Mouse (Mus musculus): ENCODE data around the gene Paqr8.
A peak's percentile ranks its signal among the peaks of the same experiment; 100 is the strongest.
"Not testable (repeated sequence)": the region's sequence is repeated elsewhere in the genome, so short reads cannot be mapped to it uniquely, and the experiment has no call there.

The Paqr8 gene

GRCm38 (mm10) chr1:20912115-20912514 lies 21.7 kb downstream of the Paqr8 start:
- no peak for DNase-seq (ENCODE audit: low read depth, low spot score)

DNA sequence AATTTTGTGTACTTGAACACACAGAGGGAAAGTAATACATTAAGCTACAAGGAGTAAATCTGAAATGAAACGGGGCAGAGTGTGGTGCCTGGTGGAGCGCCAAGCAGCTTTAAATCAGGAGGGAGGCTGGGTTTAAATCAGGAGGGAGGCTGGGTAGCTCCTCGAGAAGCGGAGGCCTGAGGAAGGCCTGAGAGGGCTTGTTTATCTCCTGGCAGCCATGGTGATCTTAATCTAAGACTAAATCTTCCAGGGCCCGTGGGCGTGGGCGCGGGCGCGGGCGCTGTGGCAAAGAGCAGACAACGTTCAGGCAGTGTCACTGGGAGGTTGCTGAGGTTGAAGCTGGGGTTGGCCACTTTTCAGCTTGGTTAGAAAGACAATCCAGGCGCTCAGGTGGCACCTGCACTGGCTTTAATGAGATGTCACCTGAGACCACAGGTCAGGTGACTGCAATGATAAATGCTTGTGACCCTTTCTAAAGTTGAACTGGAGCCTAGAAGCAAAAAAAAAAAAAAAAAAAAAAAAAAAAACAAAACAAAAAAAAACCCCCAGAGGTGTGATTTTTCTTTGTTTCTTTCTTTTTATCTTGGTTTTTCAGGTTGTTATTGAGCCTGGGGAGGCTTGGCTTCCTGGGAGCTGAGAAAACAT lies 22.2 kb downstream of the Paqr8 start:
- DNase-seq (ENCODE audit: low read depth, low spot score): peak; percentile 47

DNA sequence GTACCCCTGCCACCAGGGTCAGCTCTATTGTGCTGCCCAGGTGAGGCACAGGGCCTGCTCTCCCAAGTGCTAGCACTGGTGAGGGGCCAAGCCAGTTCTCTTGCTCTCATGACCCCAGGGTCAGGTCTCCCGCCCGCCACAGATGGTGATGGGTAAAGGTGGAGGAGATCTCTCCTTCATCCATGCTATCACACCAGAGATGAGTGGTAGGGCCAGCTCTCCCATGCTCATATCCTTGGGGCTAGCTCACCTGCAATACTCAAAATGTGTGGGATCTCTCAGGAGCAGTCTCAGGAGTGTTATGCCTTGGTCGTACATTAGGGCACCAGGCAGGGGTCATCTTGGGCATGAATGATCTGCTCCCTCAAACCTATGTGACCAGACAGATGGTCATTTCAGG lies 24.4 kb downstream of the Paqr8 start:
- no peak for DNase-seq (ENCODE audit: low read depth, low spot score)

DNA sequence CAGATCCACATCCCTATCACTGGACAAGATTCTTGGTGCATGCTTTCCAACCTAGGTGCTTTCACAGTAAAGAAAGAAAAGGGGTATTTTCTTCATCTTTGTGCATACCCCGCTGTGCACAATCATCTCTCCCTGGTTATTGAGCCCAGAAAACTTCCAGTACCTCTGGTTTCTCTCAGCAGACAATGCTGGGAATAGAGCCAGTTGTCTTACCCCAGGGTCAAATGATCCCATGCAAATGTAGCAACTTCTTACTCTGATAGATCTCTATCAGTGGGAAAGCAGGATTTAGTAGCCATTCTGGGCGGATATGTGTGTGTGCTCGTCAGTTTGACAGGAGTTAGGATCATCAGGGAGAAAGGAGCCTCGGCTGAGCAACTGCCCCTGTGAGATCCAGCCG lies 25.2 kb downstream of the Paqr8 start:
- no peak for DNase-seq (ENCODE audit: low read depth, low spot score)

GRCm38 (mm10) chr1:20917496-20918050 lies 27.2 kb downstream of the Paqr8 start:
- no peak for DNase-seq (ENCODE audit: low read depth, low spot score)

DNA sequence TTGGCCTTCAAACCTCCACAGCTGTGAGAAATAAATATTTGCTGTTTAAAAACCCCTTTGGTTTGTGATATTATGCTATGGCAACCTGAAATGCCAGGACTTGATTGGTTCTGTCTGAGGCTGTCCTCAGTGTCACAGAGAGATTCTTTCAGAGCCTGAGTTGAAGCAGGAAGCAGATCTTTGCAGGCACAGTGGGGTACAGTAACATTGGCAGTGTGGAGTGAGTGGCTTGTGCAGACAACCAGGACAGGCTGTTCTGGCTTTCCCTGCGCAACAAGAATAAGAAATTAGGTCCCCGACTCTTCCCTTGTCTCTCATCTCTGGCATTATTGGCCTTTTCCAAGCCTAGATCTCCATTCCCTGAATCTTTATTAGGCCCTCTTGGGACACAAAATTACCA lies 29.3 kb downstream of the Paqr8 start:
- DNase-seq (ENCODE audit: low read depth, low spot score): no peak

DNA sequence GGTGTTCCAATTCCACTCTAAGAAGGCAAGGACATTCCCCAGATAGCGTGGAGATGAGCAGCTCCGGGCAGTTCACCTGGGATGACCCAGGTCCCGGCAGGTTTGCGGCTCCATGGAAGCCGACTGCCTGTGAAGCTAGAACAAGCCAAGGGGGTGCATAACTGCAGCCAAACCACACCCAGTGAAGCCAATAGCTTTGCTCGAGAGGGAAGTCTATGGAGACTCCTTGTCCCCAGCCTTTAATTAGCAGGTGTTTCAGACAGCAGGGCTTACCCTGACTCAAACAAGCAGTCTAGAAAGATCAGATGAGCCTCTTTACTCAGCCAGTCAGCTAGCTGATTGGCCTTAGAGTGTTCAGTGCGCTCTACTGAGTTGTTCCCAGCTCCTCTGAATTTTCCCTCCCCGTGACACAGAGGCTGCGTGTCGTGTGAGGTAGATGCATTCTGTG lies 30.7 kb downstream of the Paqr8 start:
- no peak for DNase-seq (ENCODE audit: low read depth, low spot score)

DNA sequence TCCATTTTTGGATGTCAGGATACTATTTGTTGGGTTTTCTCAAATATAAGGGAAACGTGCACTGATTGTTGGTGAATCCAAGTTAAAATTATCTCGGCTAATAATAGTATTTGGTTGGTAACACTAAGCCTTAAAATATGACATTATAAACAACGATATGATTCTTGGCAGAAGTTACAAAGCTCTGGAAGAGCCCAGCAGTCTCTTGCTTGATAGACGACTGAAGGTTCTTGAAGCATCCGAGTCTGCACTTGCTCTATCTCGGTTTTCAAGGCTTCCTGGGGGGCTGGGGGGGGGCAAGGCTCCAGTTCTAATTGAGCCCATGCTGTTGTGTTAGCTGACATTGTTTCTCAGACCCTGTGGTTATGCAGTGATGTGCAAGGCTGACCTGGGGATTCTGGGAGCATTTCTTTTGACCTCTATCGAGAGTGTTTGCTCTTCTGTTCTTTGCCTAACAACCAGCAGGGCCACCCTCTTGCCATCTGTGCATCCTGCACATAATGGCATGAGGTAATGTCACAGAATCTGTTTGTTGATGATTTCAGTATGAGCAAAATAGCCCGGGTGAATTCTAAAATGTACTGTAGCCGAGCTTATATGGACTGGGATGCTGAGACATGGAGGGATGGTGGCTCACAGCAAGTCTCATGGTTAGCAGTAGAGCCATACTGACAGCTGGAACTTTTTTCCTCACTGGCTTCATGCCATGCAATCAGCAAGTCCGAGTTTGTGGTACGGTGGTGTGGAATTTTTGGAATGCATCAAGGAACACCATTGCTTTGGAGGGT lies 32.4 kb downstream of the Paqr8 start:
- DNase-seq (ENCODE audit: low read depth, low spot score): no peak

DNA sequence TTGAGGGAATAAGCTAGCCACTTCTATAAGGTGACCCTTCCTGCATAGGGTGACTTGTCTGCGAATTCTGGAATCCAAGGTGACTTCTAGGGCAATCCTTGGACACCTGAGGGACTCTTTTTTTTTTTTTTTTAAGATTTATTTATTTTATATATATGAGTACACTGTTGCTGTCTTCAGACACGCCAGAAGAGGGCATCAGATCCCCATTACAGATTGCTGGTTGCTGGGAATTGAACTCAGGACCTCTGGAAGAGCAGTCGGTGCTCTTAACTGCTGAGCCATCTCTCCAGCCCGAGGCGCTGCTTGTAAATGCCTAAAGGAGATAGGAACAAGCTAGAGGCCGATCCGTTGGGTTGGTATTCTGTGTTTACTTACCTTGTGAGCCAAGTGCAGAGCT lies 34.9 kb downstream of the Paqr8 start:
- not testable (repeated sequence) for DNase-seq (ENCODE audit: low read depth, low spot score)

- DNase-seq (ENCODE audit: low read depth, low spot score): no peak
Observed at GRCm38 (mm10) chr1:20925926-20926325, 35.5 kb downstream of the Paqr8 start.

DNA sequence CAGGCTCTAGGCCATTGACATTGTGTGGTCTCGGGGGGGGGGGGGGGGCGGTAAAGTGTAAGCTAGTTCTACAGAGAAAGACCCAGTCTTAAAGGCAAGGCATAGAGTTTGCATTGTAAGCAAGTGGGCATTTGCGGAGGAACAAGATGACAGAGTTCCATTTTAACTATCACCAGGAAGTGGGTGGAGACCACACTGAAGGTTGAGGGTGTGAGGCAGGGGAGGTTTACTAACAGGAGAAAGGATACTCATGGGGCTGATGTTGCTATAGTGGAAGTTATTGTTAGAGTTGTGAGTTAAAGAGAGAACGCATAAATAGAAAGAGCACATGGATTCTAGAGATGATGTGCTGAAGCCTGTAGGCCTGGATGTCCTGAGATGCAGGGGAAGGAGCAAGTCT lies 36.0 kb downstream of the Paqr8 start:
- no peak for DNase-seq (ENCODE audit: low read depth, low spot score)

DNA sequence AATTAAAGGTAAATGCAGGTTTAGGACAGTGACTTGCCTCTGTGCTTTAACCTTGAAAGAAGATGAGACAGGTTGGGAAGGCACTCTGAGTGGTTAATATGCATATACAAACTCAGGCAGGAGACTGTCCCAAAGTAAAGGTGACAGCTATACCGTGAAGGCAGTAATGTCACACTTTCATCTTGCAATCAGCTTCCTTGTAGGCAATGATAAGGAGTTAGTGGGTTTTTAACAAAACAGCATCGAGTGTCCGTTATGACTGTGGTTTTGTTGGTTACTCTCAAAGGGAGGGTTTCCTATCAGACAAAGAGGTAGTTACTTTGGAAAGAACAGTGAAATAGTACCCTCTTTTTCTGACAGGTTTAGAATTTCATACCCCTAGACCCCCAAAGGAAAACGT lies 38.1 kb downstream of the Paqr8 start:
- DNase-seq (ENCODE audit: low read depth, low spot score): no peak

GRCm38 (mm10) chr1:20933457-20933856 lies 43.1 kb downstream of the Paqr8 start:
- DNase-seq (ENCODE audit: low read depth, low spot score): peak; percentile 78

DNA sequence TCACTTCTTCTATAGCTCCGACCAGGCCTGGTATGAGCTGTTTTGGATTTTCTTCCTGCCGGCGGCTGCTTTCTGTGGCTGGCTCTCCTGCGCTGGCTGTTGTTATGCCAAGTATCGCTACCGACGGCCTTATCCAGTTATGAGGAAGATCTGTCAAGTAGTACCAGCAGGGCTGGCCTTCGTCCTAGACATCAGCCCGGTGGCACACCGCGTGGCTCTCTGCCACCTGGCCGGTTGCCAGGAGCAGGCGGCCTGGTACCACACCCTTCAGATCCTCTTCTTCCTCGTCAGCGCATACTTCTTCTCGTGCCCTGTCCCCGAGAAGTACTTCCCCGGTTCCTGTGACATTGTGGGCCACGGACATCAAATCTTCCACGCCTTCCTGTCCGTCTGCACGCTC lies 44.7 kb downstream of the Paqr8 start:
- DNase-seq (ENCODE audit: low read depth, low spot score): no peak

DNA sequence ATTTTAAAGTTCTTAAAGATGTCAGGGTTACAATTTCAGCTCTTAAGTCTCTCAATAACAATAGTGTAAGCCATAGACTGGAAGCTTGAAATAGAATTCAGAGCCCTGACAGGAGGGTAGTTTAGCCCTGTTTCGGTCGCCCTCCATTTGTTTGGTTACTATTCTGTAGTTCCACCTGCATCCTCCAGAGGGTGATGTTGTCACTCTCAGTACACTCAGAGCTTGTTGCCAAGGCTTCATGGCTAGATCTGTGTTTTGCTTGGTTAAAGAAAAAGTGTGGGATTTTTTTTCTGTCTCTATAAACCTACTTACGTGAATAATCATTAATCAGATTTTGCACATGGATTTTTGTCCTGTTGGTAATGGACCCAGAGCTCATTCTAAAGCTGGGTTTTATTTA lies 48.6 kb downstream of the Paqr8 start:
- peak; percentile 76 for DNase-seq (ENCODE audit: low read depth, low spot score)

- peak; percentile 68 for DNase-seq (ENCODE audit: low read depth, low spot score)
Observed at GRCm38 (mm10) chr1:20940151-20940550, 49.7 kb downstream of the Paqr8 start.

DNA sequence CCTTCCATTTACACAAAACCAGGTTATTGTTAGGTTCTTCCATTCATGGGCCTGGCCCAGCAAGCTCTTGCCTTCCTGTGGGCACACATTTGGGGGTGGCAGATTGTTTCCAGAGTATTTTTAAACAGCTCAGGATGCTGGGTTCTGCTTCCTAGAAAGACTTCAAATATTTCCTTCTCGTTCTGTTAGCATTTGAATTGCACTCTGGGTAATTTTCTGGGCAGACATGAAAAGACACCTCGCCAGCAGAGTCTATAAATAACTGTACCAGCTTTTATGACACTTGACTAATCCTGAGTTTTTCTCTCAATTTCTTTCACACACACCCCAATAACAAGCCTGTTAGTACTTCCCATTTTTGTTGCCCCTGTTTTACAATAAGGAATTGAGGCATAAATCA lies 50.9 kb downstream of the Paqr8 start:
- DNase-seq (ENCODE audit: low read depth, low spot score): no peak

DNA sequence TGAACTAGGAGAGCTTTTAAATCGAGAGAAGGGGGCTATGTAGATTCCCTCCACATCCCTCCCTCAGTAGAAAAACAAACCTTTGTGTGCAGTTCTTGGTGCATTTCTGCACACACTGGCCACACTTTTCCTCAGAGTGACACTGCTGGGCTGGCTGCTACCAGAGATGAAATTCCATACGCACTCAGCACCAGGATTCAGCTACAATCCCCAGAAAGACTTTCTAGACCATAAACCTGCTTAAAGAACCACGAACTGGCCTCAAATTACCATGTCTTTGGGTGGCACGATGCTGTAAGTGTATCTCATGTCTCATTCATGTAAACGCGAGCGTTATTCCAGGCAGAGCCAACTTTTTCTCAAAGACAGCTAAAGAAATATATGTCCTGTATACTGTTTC lies 51.5 kb downstream of the Paqr8 start:
- DNase-seq (ENCODE audit: low read depth, low spot score): no peak

DNA sequence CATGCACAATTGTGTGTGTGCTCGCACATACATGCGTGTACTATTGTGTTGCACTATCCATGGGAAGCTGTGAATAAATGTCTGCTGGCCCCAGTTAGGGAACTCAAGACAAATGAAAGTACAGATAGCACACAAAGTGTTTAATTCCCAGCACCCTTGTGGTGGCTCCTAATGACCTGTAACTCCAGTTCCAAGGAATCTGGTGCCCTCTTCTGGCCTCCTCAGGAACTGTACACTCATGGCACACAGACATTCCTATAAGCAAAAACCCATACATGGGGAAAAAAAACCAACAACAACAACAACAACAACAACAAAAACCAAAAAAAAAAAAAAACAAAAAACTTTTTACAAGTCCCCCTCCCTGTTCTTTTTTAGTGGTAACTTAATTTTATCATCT lies 52.6 kb downstream of the Paqr8 start:
- peak; percentile 62 for DNase-seq (ENCODE audit: low read depth, low spot score)

DNA sequence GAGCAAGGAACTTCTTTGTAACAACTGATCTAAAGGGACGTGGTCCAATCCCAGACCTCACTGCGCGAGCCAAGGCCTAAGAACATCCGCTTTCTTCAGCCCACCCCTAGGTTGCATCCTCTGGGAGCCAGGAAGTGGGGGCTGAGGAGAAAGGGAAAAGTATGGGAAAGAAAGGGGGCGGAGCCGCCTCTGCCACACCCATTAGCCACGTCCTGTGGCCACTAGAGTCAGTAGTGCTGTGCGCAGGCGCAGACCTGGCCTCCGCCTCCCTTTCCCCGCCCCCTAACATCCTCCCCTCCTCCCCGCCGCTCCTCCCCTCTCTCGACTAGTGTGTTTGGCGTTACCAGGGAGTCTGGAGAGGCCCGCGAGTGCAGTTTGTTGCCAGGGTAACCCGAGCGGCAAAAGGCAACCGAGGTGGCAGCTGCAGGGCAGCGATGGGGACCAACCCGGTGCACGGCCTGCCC lies 60.9 kb downstream of the Paqr8 start, which contains the start of gene Efhc1:
Gene Efhc1, plus strand, starts transcription at position 327 of the 464 bp plus-strand sequence.
- DNase-seq (ENCODE audit: low read depth, low spot score): peak; percentile 98

GRCm38 (mm10) chr1:20951799-20952198 lies 61.4 kb downstream of the Paqr8 start:
- DNase-seq (ENCODE audit: low read depth, low spot score): peak; percentile 36

DNA sequence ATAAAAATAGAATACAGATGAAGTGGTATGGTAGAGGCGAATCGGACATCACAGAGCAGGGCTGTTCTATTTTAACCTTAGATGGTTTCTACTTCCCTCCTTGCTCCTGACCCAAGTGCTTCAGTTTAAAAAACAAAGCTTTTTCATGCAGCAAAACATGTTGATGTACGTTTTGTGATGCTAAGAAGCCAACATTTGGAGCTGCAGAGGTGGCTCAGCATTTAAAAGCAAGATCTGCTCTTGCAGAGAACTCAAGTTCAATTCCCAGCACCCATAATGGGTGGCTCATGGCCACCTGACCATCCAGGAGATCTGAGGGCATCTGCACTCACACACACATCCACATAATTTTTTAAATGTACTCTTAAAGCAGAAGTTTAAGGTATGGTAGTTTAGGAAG lies 64.5 kb downstream of the Paqr8 start:
- peak; percentile 61 for DNase-seq (ENCODE audit: low read depth, low spot score)

DNA sequence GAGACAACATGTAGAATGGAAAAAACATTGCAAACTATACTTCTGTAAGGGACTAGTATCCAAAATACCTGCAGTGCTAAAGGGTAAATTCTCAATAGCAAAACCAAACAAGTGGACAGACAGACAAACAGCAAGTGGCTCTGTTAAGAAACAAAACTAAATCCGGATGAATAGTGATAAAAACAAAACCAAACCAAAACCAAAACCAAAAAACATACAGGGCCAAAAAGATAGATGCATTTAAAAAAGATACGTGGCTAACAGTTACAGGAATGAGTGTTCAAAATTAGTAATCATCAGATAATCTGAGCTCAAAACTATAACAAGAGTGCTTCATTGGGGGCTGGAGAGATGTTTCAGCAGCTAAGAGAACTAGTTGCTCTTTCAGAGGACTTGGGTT lies 79.2 kb downstream of the Paqr8 start:
- no peak for DNase-seq (ENCODE audit: low read depth, low spot score)

All from ES-CJ7 (cell line).